Mouse (Mus musculus) adrenal gland, postnatal 10 days (tissue): ENCODE data around the gene Ndufs7. TPM values are rescaled to one million over a fixed set of nuclear protein-coding genes. Genes with fewer than 3 reads are reported as not detected.

Experiments
- DNase-seq: peaks from one replicate; pipeline ENCODE4 v3.0.0; 2021; ENCODE audit warnings: mixed read lengths
- microRNA-seq: library from miRNA; unstranded; fragments of <30 nt; microRNA quantifications from one replicate; pipeline ENCODE4 v1.2.0, GENCODE M21; 2021
- total RNA-seq, 2 experiments: library from RNA; stranded (reverse); gene quantifications; 2 replicates each; pipeline ENCODE4 v1.2.3; 2021

The Ndufs7 gene
- total RNA-seq, 2 experiments from 2014 or later, result 470 to 572 TPM

DNA sequence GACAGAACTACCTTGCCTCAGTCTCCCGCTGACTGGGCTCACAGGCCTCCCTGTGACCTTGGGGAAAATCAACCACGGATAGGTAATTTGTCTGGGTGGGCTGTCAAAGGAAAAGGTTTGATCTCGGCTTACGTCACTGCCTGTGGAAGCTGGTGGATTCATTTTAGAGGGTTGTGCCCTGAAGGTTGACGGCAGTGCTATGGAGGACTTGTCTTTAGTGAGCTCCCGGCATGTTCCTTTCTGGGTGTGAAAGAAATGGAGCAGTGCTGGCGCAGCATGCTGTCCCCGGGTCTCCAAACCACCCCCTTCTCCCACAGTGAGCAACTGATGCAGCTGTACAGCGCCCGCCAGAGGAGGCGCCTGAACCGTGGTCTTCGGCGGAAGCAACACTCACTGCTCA, 44.4 kb downstream of the Ndufs7 start:
- no peak for DNase-seq

- no peak for DNase-seq
Measured at GRCm38 (mm10) chr10:80294311-80294710, 45.4 kb downstream of the Ndufs7 start.

DNA sequence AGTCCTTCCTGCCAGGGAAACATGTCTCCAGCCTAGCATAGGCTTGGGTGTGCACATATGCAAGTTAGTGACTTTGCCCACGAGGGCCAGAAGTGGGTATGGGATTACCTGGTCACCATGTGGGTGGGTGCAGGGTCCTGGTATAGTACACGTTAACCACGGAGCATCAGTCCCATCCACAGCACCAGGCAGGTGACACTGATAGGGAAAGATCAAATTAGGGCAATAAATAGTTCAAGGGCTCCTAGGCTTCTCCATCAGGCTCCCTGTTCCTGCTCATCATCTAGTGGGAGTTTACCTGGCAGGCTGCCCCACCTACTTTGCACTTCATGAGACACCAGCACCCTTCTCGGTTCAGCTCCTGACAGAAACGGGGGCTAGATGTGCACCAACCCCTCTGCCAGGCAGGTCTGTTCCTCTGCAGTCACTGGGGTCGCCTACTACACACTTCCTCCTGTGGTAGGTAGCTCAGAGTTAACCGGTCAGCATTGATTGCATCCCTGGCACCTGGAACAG, 45.9 kb downstream of the Ndufs7 start:
- no peak for DNase-seq

DNA sequence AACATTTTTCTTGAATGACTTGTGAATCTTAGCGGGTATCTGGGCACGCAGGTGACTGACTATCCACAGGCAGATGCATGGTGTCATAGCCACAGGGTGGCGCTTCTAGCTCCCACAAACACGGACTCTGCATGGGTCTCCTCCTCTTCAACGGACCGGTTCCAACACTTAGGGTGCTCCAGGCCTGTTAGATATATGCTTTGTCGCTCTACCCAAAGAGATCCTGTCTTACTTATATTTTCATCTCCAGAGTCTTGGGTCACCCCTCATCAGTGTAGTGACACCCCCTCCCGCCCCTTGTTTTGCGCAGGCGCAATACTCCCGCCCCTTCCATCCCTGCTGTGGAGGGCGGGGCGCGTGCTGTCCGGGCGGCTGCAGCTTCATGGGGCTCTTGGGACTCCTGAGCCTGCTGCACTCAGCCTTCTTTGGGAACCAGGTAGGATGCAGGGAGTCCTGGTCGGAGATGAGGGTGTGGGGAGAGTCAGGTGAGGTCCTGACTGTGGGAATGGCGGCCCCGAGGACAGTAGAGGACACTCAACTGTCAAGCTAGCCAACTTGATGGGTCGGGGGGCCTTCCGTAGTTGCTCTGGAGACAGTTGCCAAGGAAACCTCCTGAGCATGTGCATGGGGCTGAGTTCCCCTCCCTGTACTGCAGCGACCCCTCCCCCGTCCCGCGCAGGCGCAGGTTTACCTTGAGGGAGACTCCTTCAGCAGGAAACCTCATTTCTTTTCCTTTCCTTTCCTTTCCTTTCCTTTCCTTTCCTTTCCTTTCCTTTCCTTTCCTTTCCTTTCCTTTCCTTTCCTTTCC, 46.9 kb downstream of the Ndufs7 start, which contains the start of gene Apc2:
Apc2 (plus strand) TSS at position 360 of the 808 bp plus-strand sequence.
- peak; percentile 76 for DNase-seq

DNA sequence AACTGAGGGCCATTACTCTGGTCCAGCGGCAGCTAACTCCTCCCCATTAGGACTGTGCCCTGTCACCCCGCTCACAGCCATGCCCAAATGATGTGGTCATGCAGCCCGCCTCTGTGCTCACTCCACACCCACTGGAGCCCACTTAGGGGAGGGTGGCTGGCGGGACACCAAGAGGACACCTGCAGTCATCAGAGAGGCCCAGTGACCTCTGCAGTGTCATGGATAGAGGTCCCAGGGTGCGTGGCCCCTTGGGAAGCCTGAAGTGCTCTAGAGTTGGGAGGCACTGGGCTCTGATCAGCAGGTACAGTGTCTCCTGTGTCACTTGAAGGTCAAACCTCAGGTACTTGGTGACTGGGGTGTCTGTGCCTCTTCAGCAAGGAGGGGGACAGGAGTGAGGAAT, 47.9 kb downstream of the Ndufs7 start:
- no peak for DNase-seq

DNA sequence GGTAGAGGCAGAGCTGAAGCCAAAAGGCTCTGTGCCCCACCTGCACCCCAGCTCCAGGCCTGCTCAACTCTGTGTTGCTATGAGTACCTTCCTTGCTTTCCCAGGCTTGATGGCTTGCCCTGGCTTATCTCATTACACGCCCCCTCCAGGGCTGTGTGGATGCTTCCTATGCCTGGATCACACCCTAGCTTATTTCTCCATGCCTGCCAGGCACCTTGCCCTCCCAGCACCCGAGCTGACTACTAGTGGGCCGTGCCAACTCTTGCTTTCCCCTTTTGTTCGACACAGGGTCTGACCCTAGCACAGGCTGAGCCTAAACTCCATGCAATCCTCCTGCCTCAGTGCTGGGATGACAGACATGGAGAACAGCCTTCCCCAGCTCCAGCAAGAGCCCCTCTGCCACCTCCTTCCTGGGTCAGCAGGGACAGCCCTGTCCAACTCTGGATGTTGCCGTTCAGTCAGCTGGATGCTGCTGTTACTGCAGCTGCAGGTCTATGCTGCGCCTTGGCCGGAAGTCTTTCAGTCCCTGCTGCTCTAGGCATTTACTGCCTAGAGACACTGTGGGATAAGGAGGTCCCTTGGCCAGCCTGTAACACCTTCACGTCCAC, 48.7 kb downstream of the Ndufs7 start:
- DNase-seq, result no peak

GRCm38 (mm10) chr10:80298571-80299281, 49.8 kb downstream of the Ndufs7 start:
- DNase-seq, result peak; percentile 67

GRCm38 (mm10) chr10:80299301-80299700, 50.4 kb downstream of the Ndufs7 start:
- DNase-seq, result no peak

DNA sequence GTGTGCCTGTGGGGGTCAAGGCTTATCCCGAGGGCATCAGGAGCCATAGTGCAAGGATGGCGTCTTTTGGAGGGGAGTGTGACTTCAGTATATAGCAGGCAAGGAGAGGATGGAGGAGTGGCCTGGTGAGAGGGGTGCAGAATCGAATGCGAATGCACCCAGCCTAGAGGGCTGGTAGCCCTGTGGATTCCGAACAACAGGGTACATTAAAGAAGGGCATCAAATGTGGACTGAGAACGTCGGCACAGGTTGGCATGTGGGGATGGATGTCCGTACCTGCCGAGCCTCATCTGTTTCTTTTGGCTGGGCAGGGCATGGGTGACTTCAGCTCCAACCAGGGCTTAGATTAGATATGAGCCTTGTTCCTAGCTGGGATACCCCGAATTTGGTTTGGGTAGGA, 50.9 kb downstream of the Ndufs7 start:
- no peak for DNase-seq

GRCm38 (mm10) chr10:80300672-80301181, 51.8 kb downstream of the Ndufs7 start:
- no peak for DNase-seq

DNA sequence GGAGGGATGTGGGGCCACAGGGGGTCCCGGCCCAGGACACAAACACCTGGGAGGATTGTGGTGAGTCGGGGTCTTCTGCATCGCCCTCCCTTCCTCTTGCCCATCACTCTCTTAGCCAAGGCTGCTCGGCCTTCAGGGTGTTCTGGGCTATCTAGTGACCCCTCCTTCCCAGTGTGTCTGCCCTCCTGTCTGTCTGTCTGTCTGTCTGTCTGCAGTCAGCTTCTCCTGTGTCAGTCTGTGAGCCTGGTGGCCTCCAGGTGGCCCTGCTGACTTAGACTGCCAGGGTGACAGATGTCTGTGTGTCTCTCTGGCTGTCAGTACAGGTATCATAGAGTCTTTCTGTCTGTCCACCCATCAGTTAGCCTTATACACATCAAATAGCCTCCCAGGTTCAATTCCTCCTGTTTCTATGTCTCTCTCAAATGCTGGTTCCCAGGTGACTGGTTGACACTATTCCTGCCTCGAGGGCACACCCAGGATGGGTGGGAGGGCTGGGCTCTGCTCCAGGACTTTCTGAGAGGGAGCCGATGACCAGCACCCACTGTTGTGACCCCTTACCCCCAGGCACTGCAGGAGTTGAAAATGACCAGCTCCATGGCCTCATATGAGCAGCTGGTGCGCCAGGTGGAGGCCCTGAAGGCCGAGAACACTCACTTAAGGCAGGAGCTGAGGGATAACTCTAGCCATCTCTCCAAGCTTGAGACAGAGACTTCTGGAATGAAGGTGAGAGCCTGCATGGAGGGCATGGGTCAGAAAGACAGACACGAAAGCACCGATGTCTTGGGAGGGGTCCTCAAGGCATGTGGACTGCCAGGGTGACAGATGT, 52.5 kb downstream of the Ndufs7 start:
- DNase-seq, result no peak

DNA sequence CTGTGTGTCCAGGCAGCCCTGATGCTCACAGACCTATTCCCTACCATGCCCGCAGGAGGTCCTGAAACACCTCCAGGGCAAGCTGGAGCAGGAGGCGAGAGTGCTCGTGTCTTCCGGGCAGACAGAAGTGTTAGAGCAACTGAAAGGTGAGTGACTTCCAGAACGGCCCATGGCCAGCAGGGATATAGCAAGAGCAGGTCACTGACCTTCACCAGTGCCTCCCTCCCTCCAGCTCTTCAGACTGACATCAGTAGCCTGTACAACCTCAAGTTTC, 53.1 kb downstream of the Ndufs7 start:
- no peak for DNase-seq

DNA sequence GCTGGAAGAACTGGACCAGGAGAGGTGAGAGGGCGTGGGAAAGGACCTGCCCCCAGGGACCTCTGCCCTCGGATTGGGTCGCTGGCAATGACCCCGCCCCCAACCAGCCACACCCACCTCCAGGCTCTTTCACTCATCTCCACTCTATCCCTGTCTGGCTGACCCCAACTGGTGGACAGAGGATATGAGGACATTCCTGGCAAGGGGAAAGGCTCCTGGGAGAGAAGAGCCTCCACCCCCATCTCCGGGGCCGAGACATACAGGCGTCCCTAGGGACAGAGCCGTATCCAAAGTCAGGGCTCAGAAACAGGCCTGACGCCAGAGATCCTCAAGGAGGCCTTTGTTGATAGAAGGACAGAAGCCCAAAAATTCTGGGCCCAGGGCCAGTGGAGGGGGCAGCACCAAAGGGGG, 53.6 kb downstream of the Ndufs7 start:
- DNase-seq, result peak; percentile 85

GRCm38 (mm10) chr10:80304458-80304857, 55.5 kb downstream of the Ndufs7 start:
- DNase-seq, result no peak

DNA sequence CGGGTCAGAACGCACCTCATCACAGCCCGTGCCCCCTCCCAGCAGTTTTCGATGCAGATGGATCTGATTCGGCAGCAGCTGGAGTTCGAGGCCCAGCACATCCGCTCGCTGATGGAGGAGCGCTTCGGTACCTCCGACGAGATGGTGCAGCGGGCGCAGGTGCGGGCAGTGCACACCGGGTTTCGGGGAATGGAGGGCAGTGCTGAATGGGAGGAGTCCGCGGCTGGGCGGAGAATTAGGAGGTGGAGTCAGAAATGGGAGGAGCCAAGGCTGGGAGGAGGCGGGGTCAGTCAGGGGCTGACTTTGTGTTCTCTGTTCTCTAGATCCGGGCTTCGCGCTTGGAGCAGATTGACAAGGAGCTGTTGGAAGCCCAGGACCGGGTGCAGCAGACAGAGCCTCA, 55.9 kb downstream of the Ndufs7 start:
- DNase-seq, result peak; percentile 49

Small RNAs within 50 kb of the gene (microRNA-seq; reads per million reads assigned to microRNA genes)
- gene Mir6911, result not detected

Other genes starting within 250 kb of the Ndufs7 start
- gene Arhgap45, start 232.5 kb upstream of the Ndufs7 start, total RNA-seq, result 10 to 100 TPM; 11.9 to 12.7 TPM
- gene Polr2e, start 209.3 kb upstream of the Ndufs7 start, total RNA-seq, result 100 to 1,000 TPM in 1 of 2 experiments, 10 to 100 TPM in 1; 96.5 to 102 TPM
- 1,000 to 10,000 TPM; 1,132 to 1,146 TPM for gene Gpx4, start 202.0 kb upstream of the Ndufs7 start, total RNA-seq
- 10 to 100 TPM; 37.5 to 55.7 TPM for gene Sbno2, start 143.6 kb upstream of the Ndufs7 start, total RNA-seq
- 100 to 1,000 TPM; 133 to 151 TPM for gene Stk11, start 133.3 kb upstream of the Ndufs7 start, total RNA-seq
- 100 to 1,000 TPM; 982 to 996 TPM for gene Atp5d, start 110.5 kb upstream of the Ndufs7 start, total RNA-seq
- gene Cbarp, start 108.3 kb upstream of the Ndufs7 start, total RNA-seq, result 10 to 100 TPM; 41.6 to 65.6 TPM
- gene Midn, start 100.8 kb upstream of the Ndufs7 start, total RNA-seq, result 100 to 1,000 TPM; 106 to 127 TPM
- gene Cirbp, start 83.1 kb upstream of the Ndufs7 start, total RNA-seq, result 100 to 1,000 TPM; 102 to 168 TPM
- 1 to 10 TPM; 6.4 to 7.7 TPM for gene 1600002K03Rik, start 76.2 kb upstream of the Ndufs7 start, total RNA-seq
- 1 to 10 TPM; 3.3 to 4.5 TPM for gene Efna2, start 69.6 kb upstream of the Ndufs7 start, total RNA-seq
- gene Mum1, start 22.7 kb upstream of the Ndufs7 start, total RNA-seq, result 10 to 100 TPM; 26.5 to 39.2 TPM
- gene Gamt, start 11.9 kb downstream of the Ndufs7 start, total RNA-seq, result 100 to 1,000 TPM; 164 to 167 TPM
- gene Dazap1, start 12.4 kb downstream of the Ndufs7 start, total RNA-seq, result 100 to 1,000 TPM in 1 of 2 experiments, 10 to 100 TPM in 1; 93.6 to 121 TPM
- gene Rps15, start 43.3 kb downstream of the Ndufs7 start, total RNA-seq, result 1,000 to 10,000 TPM; 1,216 to 1,243 TPM
- 1 to 10 TPM; 2.7 to 5.6 TPM for gene Apc2, start 46.9 kb downstream of the Ndufs7 start, total RNA-seq
- 10 to 100 TPM; 24.0 to 26.7 TPM for gene 2310011J03Rik, start 71.4 kb downstream of the Ndufs7 start, total RNA-seq
- gene Pcsk4, start 80.4 kb downstream of the Ndufs7 start, total RNA-seq, result 1 to 10 TPM; 4.1 to 7.6 TPM
- 10 to 100 TPM; 38.4 to 61.8 TPM for gene Reep6, start 80.8 kb downstream of the Ndufs7 start, total RNA-seq
- 10 to 100 TPM in 1 of 2 experiments, 1 to 10 TPM in 1; 7.6 to 18.7 TPM for gene Adamtsl5, start 99.3 kb downstream of the Ndufs7 start, total RNA-seq
- under 1 TPM in 1 of 2 experiments, not detected in 1; 0.12 TPM for gene Plk5, start 107.3 kb downstream of the Ndufs7 start, total RNA-seq
- 10 to 100 TPM; 19.6 to 21.8 TPM for gene Mex3d, start 138.5 kb downstream of the Ndufs7 start, total RNA-seq
- gene Mbd3, start 150.4 kb downstream of the Ndufs7 start, total RNA-seq, result 100 to 1,000 TPM; 103 to 113 TPM
- 1,000 to 10,000 TPM; 1,321 to 1,365 TPM for gene Uqcr11, start 157.7 kb downstream of the Ndufs7 start, total RNA-seq
- 10 to 100 TPM; 58.1 to 77.1 TPM for gene Tcf3, start 184.5 kb downstream of the Ndufs7 start, total RNA-seq
- not detected for gene Onecut3, start 245.7 kb downstream of the Ndufs7 start, total RNA-seq